Mouse (Mus musculus) small intestine, adult 2 months (tissue): ENCODE measurements around the gene A730049H05Rik. TPM values are rescaled to one million over a fixed set of nuclear protein-coding genes. Genes with fewer than 3 reads are reported as not detected.

Experiments
- H3K27ac ChIP-seq: fragments of 200-500 bp; 2 replicates; pipeline ENCODE4 v1.5.1; 2012; ENCODE audit warnings: low read depth, low read length, control low read depth, inconsistent platforms; ENCODE audit not compliant: insufficient read depth
- H3K27me3 ChIP-seq: fragments of 200-500 bp; 2 replicates; pipeline ENCODE4 v1.6.1; 2012; ENCODE audit warnings: mild to moderate bottlenecking, moderate library complexity, low read length, inconsistent platforms; ENCODE audit not compliant: control insufficient read depth, insufficient read depth
- H3K36me3 ChIP-seq: fragments of 200-500 bp; 2 replicates; pipeline ENCODE4 v1.6.1; 2012; ENCODE audit warnings: mild to moderate bottlenecking, low read length, control low read depth, inconsistent platforms; ENCODE audit not compliant: control insufficient read depth, insufficient read depth
- H3K4me1 ChIP-seq: fragments of 200-500 bp; 2 replicates; pipeline ENCODE4 v1.6.1; 2012; ENCODE audit warnings: low read length, inconsistent platforms, mixed read lengths; ENCODE audit not compliant: control insufficient read depth, insufficient read depth, insufficient read length
- H3K4me3 ChIP-seq: fragments of 200-500 bp; 2 replicates; pipeline ENCODE4 v1.5.1; 2012; ENCODE audit warnings: low read depth, mild to moderate bottlenecking, control low read depth, inconsistent platforms, low read length, moderate library complexity
- CTCF ChIP-seq: fragments of 200-500 bp; IDR thresholded peaks from 2 replicates; pipeline ENCODE4 v1.5.1; 2012; ENCODE audit warnings: low read depth, mild to moderate bottlenecking, control low read depth, inconsistent platforms, low read length, moderate library complexity, mixed read lengths; ENCODE audit not compliant: insufficient replicate concordance, insufficient read length; ENCODE audit errors: extremely low read depth
- POLR2A ChIP-seq: fragments of 200-500 bp; IDR thresholded peaks from 2 replicates; pipeline ENCODE4 v1.6.1; 2012; ENCODE audit warnings: low read depth, mild to moderate bottlenecking, control low read depth, inconsistent platforms, low read length, moderate library complexity
- WGBS: fragments of 180-500 bp; shearing (Covaris S2); methylation state at CpG from one replicate; pipeline ENCODE4 v1.1.7; 2018; 5-methylcytosine and 5-hydroxymethylcytosine counted together
- polyA plus RNA-seq: library from polyadenylated mRNA; depleted of rRNA; stranded (reverse); fragments of >200 nt; gene quantifications from 2 replicates; pipeline ENCODE4 v1.2.3, GENCODE M21; 2012

A730049H05Rik gene
- polyA plus RNA-seq, 1 experiment, result not detected

GRCm38 (mm10) chr6:92787376-92787712 lies 28.9 kb upstream of the A730049H05Rik start:
- WGBS, result 3% methylated on average over 11 of the region's 12 CpGs
- no peak for TF ChIP-seq POLR2A
- TF ChIP-seq CTCF, result peak; percentile 62

GRCm38 (mm10) chr6:92793804-92794203 lies 22.5 kb upstream of the A730049H05Rik start:
- Histone ChIP-seq H3K36me3 (no peaks in the 10 kb centered on the region), H3K27me3 (no peaks in the 10 kb centered on the region), H3K4me1 (no peaks in the 10 kb centered on the region), H3K27ac (no peak overlapping the region), H3K4me3 (no peak overlapping the region)
- TF ChIP-seq POLR2A (no peak), CTCF (no peak)
- 74% methylated on average over 6 of the region's 6 CpGs for WGBS

More at GRCm38 (mm10) chr6:92787376-92787712, 28.9 kb upstream of the A730049H05Rik start:
- Histone ChIP-seq H3K27me3 (no peaks in the 10 kb centered on the region), H3K4me3 (no peak overlapping the region), H3K4me1 (no peaks in the 10 kb centered on the region), H3K27ac (no peak overlapping the region), H3K36me3 (no peaks in the 10 kb centered on the region)

- Histone ChIP-seq H3K36me3 (no peaks in the 10 kb centered on the region), H3K4me1 (no peaks in the 10 kb centered on the region), H3K27me3 (no peaks in the 10 kb centered on the region), H3K27ac (no peak overlapping the region), H3K4me3 (no peak overlapping the region)
- TF ChIP-seq POLR2A (no peak), CTCF (no peak)
- WGBS, result 87% methylated on average over 2 of the region's 2 CpGs
Measured at GRCm38 (mm10) chr6:92801462-92801861, 14.8 kb upstream of the A730049H05Rik start.

GRCm38 (mm10) chr6:92802421-92802820 lies 13.9 kb upstream of the A730049H05Rik start:
- Histone ChIP-seq H3K27me3 (no peaks in the 10 kb centered on the region), H3K4me3 (no peak overlapping the region), H3K27ac (no peak overlapping the region), H3K4me1 (no peaks in the 10 kb centered on the region), H3K36me3 (no peaks in the 10 kb centered on the region)
- WGBS, result 91% methylated on average over 11 of the region's 11 CpGs
- no peak for TF ChIP-seq CTCF

- H3K4me3 ChIP-seq, result no peak overlapping the region
- H3K27ac ChIP-seq, result no peak overlapping the region
- no peak for TF ChIP-seq POLR2A
- no peak for TF ChIP-seq CTCF
- 62% methylated on average over 6 of the region's 6 CpGs for WGBS
- H3K4me1 ChIP-seq, result no peaks in the 10 kb centered on the region
- no peaks in the 10 kb centered on the region for H3K36me3 ChIP-seq
- H3K27me3 ChIP-seq, result no peaks in the 10 kb centered on the region
Measured at GRCm38 (mm10) chr6:92803213-92803612, 13.1 kb upstream of the A730049H05Rik start.

- Histone ChIP-seq H3K4me3 (no peak overlapping the region), H3K4me1 (no peaks in the 10 kb centered on the region), H3K27ac (no peak overlapping the region), H3K27me3 (no peaks in the 10 kb centered on the region), H3K36me3 (no peaks in the 10 kb centered on the region)
- TF ChIP-seq POLR2A (no peak), CTCF (no peak)
- 70% methylated on average over 3 of the region's 3 CpGs for WGBS
Measured at GRCm38 (mm10) chr6:92804254-92804971, 11.9 kb upstream of the A730049H05Rik start.

GRCm38 (mm10) chr6:92809818-92810217 lies 6.5 kb upstream of the A730049H05Rik start:
- H3K36me3 ChIP-seq, result no peaks in the 10 kb centered on the region
- no peak overlapping the region for H3K27ac ChIP-seq
- H3K4me3 ChIP-seq, result no peak overlapping the region
- no peaks in the 10 kb centered on the region for H3K27me3 ChIP-seq
- TF ChIP-seq POLR2A (no peak), CTCF (no peak)
- WGBS, result 83% methylated on average over 3 of the region's 3 CpGs
- no peaks in the 10 kb centered on the region for H3K4me1 ChIP-seq
